Mouse (Mus musculus): Measurements from ENCODE around the gene Dcps. TPM values are rescaled to one million over a fixed set of nuclear protein-coding genes. Genes with fewer than 3 reads are reported as not detected.

The Dcps gene
- polyA plus RNA-seq, 1 experiment from 2014 or later, result 85.6 TPM

GRCm38 (mm10) chr9:35128995-35129418, 46.9 kb downstream of the Dcps start:
- WGBS, result 85% methylated on average over 9 of the region's 9 CpGs

GRCm38 (mm10) chr9:35128564-35128963, 47.3 kb downstream of the Dcps start:
- peaks cover 47% of the 10 kb centered on the region for H3K36me3 ChIP-seq
- no peak for ATAC-seq (ENCODE audit: insufficient number of reproducible peaks, insufficient read depth, low FRiP score, low TSS enrichment, low read depth)

More at GRCm38 (mm10) chr9:35128995-35129418, 46.9 kb downstream of the Dcps start:
- Histone ChIP-seq H3K27me3 (no peaks in the 10 kb centered on the region), H3K4me3 (replicated peaks) (no peak overlapping the region), H3K9ac (replicated peaks) (no peak overlapping the region), H3K4me1 (replicated peaks) (no peaks in the 10 kb centered on the region), H3K9me3 (no peaks in the 10 kb centered on the region), H3K4me2 (no peak overlapping the region), H3K27ac (no peak overlapping the region), H3K36me3 (peaks cover 43% of the 10 kb centered on the region)
- no peak for ATAC-seq (ENCODE audit: insufficient number of reproducible peaks, insufficient read depth, low FRiP score, low TSS enrichment, low read depth)

GRCm38 (mm10) chr9:35127561-35127960, 48.3 kb downstream of the Dcps start:
- H3K4me1 ChIP-seq (replicated peaks), result peaks cover 10% of the 10 kb centered on the region
- peaks cover 51% of the 10 kb centered on the region for H3K36me3 ChIP-seq
- H3K27me3 ChIP-seq, result no peaks in the 10 kb centered on the region
- no peaks in the 10 kb centered on the region for H3K9me3 ChIP-seq
- no peak overlapping the region for H3K9ac ChIP-seq (replicated peaks)
- no peak overlapping the region for H3K4me3 ChIP-seq (replicated peaks)
- ATAC-seq (ENCODE audit: insufficient number of reproducible peaks, insufficient read depth, low FRiP score, low TSS enrichment, low read depth), result no peak
- 93% methylated on average over 5 of the region's 5 CpGs for WGBS
- no peak overlapping the region for H3K4me2 ChIP-seq
- H3K27ac ChIP-seq, result no peak overlapping the region

More at GRCm38 (mm10) chr9:35128564-35128963, 47.3 kb downstream of the Dcps start:
- no peak overlapping the region for H3K9ac ChIP-seq (replicated peaks)
- H3K4me3 ChIP-seq (replicated peaks), result no peak overlapping the region
- 0 out of 2 replicates have a peak, but pooled peaks cover under 1% of the 10 kb centered on the region for H3K4me1 ChIP-seq (replicated peaks)
- H3K27me3 ChIP-seq, result no peaks in the 10 kb centered on the region
- no peaks in the 10 kb centered on the region for H3K9me3 ChIP-seq
- no peak overlapping the region for H3K27ac ChIP-seq
- 86% methylated on average over 3 of the region's 3 CpGs for WGBS
- H3K4me2 ChIP-seq, result no peak overlapping the region

- no peaks in the 10 kb centered on the region for H3K27me3 ChIP-seq
- ATAC-seq (ENCODE audit: insufficient number of reproducible peaks, insufficient read depth, low FRiP score, low TSS enrichment, low read depth), result no peak
- no peak overlapping the region for H3K4me3 ChIP-seq (replicated peaks)
- no peak overlapping the region for H3K9ac ChIP-seq (replicated peaks)
- no peak overlapping the region for H3K4me2 ChIP-seq
- H3K27ac ChIP-seq, result no peak overlapping the region
- WGBS, result 81% methylated on average over 6 of the region's 6 CpGs
- H3K36me3 ChIP-seq, result peaks cover 51% of the 10 kb centered on the region
- peaks cover 12% of the 10 kb centered on the region for H3K4me1 ChIP-seq (replicated peaks)
- H3K9me3 ChIP-seq, result no peaks in the 10 kb centered on the region
Measured at GRCm38 (mm10) chr9:35127147-35127546, 48.7 kb downstream of the Dcps start.

- no peak overlapping the region for H3K9ac ChIP-seq (replicated peaks)
- no peak overlapping the region for H3K4me3 ChIP-seq (replicated peaks)
- no peaks in the 10 kb centered on the region for H3K9me3 ChIP-seq
- no peaks in the 10 kb centered on the region for H3K27me3 ChIP-seq
- H3K4me1 ChIP-seq (replicated peaks), result peaks cover 12% of the 10 kb centered on the region
- ATAC-seq (ENCODE audit: insufficient number of reproducible peaks, insufficient read depth, low FRiP score, low TSS enrichment, low read depth), result no peak
- H3K4me2 ChIP-seq, result no peak overlapping the region
- no peak overlapping the region for H3K27ac ChIP-seq
- WGBS, result 93% methylated on average over 8 of the region's 8 CpGs
- H3K36me3 ChIP-seq, result peaks cover 65% of the 10 kb centered on the region
Measured at GRCm38 (mm10) chr9:35124678-35124955, 51.2 kb downstream of the Dcps start.

- 81% methylated on average over 11 of the region's 11 CpGs for WGBS
- H3K4me2 ChIP-seq, result no peak overlapping the region
- H3K9me3 ChIP-seq, result no peaks in the 10 kb centered on the region
- H3K4me3 ChIP-seq (replicated peaks), result no peak overlapping the region
- peaks cover 12% of the 10 kb centered on the region for H3K4me1 ChIP-seq (replicated peaks)
- peaks cover 61% of the 10 kb centered on the region for H3K36me3 ChIP-seq
- no peak overlapping the region for H3K9ac ChIP-seq (replicated peaks)
- no peak overlapping the region for H3K27ac ChIP-seq
- ATAC-seq (ENCODE audit: insufficient number of reproducible peaks, insufficient read depth, low FRiP score, low TSS enrichment, low read depth), result no peak
- H3K27me3 ChIP-seq, result no peaks in the 10 kb centered on the region
Measured at GRCm38 (mm10) chr9:35123804-35124677, 51.8 kb downstream of the Dcps start.

GRCm38 (mm10) chr9:35123456-35123803, 52.4 kb downstream of the Dcps start:
- no peak overlapping the region for H3K9ac ChIP-seq (replicated peaks)
- H3K4me3 ChIP-seq (replicated peaks), result no peak overlapping the region
- peaks cover 56% of the 10 kb centered on the region for H3K36me3 ChIP-seq
- no peak overlapping the region for H3K4me2 ChIP-seq
- H3K27me3 ChIP-seq, result no peaks in the 10 kb centered on the region
- 84% methylated on average over 2 of the region's 2 CpGs for WGBS
- peak overlapping the region; percentile 12; the same call in 1 of the 2 replicates for H3K27ac ChIP-seq
- H3K9me3 ChIP-seq, result no peaks in the 10 kb centered on the region
- no peak for ATAC-seq (ENCODE audit: insufficient number of reproducible peaks, insufficient read depth, low FRiP score, low TSS enrichment, low read depth)
- H3K4me1 ChIP-seq (replicated peaks), result peaks cover 12% of the 10 kb centered on the region

- Histone ChIP-seq H3K27ac (peak overlapping the region; percentile 12; the same call in 1 of the 2 replicates), H3K36me3 (peaks cover 55% of the 10 kb centered on the region), H3K9me3 (no peaks in the 10 kb centered on the region), H3K9ac (replicated peaks) (no peak overlapping the region), H3K4me1 (replicated peaks) (peaks cover 16% of the 10 kb centered on the region), H3K4me3 (replicated peaks) (no peak overlapping the region), H3K4me2 (no peak overlapping the region), H3K27me3 (no peaks in the 10 kb centered on the region)
- no peak for ATAC-seq (ENCODE audit: insufficient number of reproducible peaks, insufficient read depth, low FRiP score, low TSS enrichment, low read depth)
- WGBS, result 70% methylated on average over 5 of the region's 5 CpGs
Measured at GRCm38 (mm10) chr9:35122551-35123266, 53.2 kb downstream of the Dcps start.

GRCm38 (mm10) chr9:35119168-35119567, 56.7 kb downstream of the Dcps start, which contains the start of gene St3gal4:
St3gal4 (minus strand) TSS chr9:35119268.
- H3K9me3 ChIP-seq, result no peaks in the 10 kb centered on the region
- H3K36me3 ChIP-seq, result peaks cover 26% of the 10 kb centered on the region
- peaks cover 42% of the 10 kb centered on the region for H3K4me1 ChIP-seq (replicated peaks)
- H3K4me3 ChIP-seq (replicated peaks), result no peak within 1 kb of the TSS
- H3K4me2 ChIP-seq, result no peak within 1 kb of the TSS
- 83% methylated on average over 6 of the region's 6 CpGs for WGBS
- H3K27me3 ChIP-seq, result no peaks in the 10 kb centered on the region
- no peak within 1 kb of the TSS for H3K9ac ChIP-seq (replicated peaks)
- ATAC-seq (ENCODE audit: insufficient number of reproducible peaks, insufficient read depth, low FRiP score, low TSS enrichment, low read depth), result no peak
- H3K27ac ChIP-seq, result no peak within 1 kb of the TSS

GRCm38 (mm10) chr9:35118563-35118962, 57.3 kb downstream of the Dcps start:
- 90% methylated on average over 2 of the region's 2 CpGs for WGBS
- no peak for ATAC-seq (ENCODE audit: insufficient number of reproducible peaks, insufficient read depth, low FRiP score, low TSS enrichment, low read depth)
- Histone ChIP-seq H3K9ac (replicated peaks) (no peak overlapping the region), H3K4me3 (replicated peaks) (no peak overlapping the region), H3K4me1 (replicated peaks) (peaks cover 48% of the 10 kb centered on the region), H3K36me3 (peaks cover 21% of the 10 kb centered on the region; the same call in 1 of the 2 replicates), H3K27ac (no peak overlapping the region), H3K4me2 (no peak overlapping the region), H3K27me3 (no peaks in the 10 kb centered on the region), H3K9me3 (no peaks in the 10 kb centered on the region)

All from limb, embryonic 12.5 days (tissue).